Mouse (Mus musculus): ENCODE measurements around the gene Ostf1. TPM values are rescaled to one million over a fixed set of nuclear protein-coding genes. Genes with fewer than 3 reads are reported as not detected.

Gene Ostf1
- polyA plus RNA-seq (2015; fragmentation: Nextera tagmentation; extraction: Ambion mirVana) = 129 and 132 TPM in 2 replicates

DNA sequence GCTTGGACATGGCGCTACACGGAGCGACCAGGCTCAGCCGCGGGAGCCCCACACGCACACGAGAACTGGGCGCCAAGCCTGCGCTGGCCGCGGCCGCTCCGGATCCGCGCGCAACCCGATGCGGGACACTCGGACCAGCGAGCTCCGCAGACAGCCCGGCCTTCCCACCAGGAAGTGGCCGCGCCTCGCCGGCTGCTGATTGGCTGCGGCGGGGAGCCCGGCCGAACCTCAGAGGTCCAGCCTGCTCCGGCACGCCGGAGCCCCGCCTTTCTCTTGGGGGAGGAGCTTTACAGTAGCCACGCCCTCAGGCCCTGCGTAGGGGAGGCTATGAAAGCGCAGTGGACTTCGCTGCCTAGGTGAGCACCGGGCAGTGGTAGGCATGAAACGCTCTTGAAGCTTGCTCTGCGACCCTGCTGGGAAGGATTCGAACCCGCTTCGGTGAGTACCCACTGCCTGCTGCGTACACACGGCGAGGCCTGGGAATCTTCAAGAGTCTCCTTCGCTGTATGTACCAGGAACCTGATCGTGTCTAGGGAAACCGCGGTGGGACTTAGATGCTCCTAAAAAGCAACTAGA lies at the start of gene Ostf1, which contains the start of gene Nmrk1:
Gene Ostf1, minus strand, starts transcription at position 180 of the 576 bp plus-strand sequence.
Gene Nmrk1, plus strand, starts transcription at position 307 of the 576 bp plus-strand sequence.
- DNase-seq (ENCODE audit: low spot score) = peak; percentile 87

DNA sequence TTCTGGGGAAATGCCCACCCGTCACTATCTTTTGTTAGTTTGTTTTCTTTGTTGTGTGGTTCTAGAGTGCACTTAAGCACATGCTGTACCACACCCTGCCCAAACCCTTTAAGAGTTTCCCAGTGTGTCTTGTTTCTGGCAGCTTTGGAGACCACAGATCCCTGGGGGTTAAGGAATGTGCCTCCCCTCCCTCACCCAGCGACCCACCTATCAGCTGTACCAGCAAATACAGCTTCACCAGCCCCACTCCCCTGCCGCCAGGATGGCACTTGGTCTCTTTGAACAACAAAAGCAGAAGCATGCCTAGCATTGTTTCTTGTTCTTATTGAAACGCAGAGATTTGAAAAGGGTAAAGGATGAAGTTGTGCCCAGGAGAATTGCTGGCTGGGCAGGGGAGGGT lies 41.5 kb upstream of the Ostf1 start:
- DNase-seq (ENCODE audit: low spot score) = no peak

DNA sequence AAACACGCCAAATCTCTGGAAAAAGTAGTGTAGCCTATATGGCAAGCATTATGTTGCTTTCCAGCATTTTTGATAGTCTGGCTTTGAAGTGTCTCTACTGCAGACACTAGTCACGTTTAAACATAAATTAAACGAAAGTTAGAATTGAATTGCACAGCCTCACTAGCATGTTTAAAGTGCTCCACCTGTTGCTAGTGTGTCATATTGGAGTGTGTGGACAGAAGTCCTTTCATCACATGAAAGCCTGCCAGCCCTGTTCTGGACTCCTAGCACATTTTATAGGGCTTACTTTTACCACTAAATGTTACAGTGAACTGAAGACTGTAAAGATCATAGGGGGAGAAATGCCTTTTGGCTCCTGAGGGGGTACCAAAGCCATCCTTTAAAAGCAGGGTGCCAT lies 40.9 kb upstream of the Ostf1 start:
- DNase-seq (ENCODE audit: low spot score) = no peak

DNA sequence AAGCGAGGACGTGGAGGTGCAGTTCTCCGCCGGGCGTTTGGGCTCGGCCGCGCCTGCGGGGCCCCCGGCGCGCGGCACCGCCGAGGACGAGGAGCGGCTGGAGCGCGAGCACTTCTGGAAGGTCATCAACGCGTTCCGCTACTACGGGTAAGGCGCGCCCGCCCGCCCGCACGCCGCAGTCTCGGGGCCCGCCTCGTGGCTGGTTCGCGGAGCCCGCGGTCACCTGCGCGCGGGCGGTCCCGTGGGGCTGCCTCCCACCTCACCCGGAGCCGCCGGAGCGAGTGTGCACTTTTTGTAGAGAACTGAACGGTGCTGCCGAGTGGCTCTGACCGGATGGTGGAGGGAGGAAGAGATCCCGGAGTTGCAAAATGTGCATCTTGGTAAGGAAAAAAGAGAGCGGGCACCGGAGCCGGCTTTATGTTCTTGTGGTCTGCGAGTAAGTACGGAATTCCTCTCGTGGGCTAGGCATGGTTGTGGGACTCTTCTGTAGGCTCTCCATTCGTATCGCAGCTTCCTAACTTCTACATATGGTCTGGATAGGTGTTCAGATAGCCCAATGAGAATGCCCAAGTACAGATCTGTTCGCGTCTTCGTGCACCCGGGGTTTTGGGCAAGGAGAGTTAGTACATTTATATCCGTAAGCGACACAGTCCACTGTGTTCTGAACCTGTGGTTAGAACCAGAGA lies 39.6 kb upstream of the Ostf1 start:
- DNase-seq (ENCODE audit: low spot score) = peak; percentile 53

DNA sequence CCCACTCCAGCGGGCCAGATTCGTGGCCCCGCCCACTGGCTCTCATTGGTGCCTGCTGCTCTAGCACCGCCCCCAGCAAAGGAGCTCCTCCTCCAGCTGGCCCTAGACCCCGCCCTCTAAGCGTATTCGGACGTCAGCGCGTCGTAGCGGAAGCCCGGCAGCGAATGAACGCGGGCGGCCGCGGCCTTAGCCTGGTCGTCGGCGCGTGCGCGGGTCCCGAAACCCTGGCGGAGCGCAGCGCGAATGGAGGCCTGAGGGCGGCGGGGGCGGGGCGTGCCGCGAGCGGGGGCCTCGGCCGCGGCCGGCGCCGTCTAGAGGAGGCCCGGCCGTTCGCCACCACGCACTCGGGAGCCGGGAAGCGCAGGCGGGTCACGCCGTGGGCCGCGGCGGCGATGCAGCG lies 39.0 kb upstream of the Ostf1 start, which contains the start of gene Carnmt1:
Gene Carnmt1, plus strand, starts transcription at position 157 of the 400 bp plus-strand sequence.
- DNase-seq (ENCODE audit: low spot score) = peak; percentile 98

DNA sequence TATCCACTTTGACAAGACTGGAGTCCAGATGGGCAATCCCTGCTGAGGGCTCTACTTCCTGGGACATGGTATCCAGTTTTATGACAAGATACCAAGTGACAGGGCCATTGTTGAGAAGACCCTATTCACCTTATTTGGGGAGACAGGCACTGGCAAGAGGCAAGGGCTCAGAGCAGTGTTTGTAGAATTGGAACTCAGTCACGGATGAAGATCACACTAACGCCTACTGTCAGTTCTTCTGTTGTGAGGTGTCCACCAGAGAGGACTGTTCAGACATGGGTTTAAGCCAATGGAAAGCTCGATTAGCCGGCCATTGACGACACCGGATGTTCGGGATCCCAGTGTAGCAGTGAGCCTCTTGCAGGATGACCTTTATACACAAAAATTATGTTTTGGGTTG lies 37.9 kb upstream of the Ostf1 start:
- no peak for DNase-seq (ENCODE audit: low spot score)

DNA sequence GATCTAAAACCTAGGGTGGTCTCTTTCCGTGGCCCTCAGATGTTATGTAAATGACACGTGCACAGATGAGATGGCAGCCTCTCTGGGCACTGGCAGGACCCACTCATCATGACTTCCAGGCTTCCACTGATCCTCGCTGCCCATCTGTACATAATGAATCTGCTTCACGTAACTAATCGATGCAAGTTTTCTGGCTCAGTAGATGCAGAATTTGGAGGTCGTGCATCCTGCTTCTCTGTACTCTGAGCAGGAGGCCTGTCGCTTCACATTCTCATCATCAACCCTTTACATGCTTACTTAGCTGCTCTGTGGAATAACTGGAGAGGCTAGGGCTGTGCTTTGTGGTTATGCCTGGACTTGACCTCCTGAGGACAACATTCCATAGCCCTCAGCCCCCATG lies 35.3 kb upstream of the Ostf1 start:
- no peak for DNase-seq (ENCODE audit: low spot score)

DNA sequence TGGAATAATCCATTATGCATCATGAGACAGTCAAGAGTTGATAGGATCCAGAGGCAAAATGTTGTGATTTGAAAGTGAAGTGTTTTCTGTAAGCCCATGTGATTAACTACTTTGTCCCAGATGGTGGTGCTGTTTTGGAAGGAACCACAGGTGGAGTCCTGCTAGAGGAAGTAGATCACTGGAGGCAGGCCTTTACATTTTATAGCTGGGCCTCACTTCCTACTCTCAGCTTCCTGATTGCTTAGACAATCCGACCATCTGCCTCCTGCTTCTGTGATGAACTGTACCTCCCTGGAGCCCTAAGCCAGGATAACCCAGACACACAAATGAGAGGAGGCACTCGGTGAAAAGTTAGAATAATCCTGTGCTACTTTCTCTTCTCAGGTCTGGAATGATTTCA lies 32.3 kb upstream of the Ostf1 start:
- peak; percentile 46 for DNase-seq (ENCODE audit: low spot score)

DNA sequence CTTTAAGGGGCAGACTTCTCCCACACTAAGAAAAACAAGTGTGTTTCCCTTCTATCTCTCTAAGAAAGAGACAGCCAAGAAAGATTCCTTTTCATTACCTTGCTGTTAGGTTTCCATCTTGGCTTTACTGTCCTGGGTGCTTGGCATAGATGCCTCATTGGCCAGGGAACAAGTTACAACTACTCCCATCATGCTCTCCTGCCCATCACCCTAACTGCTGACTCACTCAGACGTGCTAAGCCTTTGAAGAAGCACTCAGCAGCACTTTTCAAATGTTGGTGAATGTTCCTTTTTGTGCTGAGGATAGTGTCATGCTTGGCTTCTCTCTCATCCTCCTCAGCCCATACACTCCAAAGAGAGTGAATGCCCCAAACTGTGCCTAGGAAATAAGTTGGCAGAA lies 30.1 kb upstream of the Ostf1 start:
- no peak for DNase-seq (ENCODE audit: low spot score)

DNA sequence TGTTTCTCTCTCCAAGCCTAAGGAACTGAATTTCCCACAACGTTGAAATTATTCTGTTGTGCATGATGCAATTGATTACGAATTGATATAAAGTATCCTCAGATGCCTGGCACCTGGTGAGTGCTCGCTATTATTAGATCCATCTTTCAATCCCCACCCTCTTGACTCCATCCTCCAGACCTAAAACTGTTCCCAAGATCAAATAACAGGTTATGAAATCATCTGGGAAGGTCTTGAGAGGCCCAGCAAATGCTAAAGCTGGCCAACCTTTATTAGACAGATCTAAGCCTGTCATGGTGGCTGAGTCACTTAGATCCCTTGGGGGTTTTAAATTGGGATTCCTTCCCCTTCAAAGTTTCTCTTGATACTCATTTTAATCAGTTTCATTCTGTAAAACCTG lies 28.8 kb upstream of the Ostf1 start:
- no peak for DNase-seq (ENCODE audit: low spot score)

DNA sequence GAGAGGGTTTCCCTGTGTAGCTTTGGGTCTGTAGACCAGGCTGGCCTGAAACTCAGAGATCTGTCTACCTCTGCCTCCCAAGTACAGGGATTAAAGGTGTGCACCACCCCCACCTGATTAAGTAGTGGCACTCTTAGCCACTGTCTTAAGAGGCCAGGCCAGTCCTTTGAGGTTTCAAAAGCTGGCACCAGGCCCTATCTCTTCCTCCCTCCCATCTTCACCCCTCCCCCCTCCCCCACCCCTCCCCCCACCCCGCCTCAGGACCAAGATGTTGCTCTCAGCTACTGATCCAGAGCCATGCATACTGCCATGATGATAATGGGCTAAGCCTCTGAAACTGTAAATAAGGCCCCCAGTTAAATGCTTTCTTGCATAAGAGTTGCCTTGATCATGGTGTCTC lies 27.7 kb upstream of the Ostf1 start:
- DNase-seq (ENCODE audit: low spot score) = no peak

DNA sequence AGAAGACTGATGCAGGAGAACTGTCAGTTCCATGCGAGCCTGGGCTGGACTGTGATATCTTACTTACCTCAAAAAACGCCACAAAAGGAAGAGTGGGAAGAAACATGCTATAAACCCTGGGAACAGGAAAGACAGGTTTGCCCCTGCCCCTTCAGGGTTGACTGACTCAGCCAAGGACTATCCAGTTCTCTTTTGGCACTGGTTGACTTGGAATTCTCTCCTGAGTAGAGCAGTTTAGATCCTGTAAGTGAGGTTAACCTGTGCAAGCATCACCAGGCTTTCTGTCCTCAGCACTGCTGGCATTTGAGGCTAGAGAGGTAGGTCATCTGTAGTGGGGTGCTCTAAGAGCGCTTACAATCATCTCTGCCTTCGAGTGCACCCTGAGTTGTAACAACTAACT lies 26.9 kb upstream of the Ostf1 start:
- no peak for DNase-seq (ENCODE audit: low spot score)

DNA sequence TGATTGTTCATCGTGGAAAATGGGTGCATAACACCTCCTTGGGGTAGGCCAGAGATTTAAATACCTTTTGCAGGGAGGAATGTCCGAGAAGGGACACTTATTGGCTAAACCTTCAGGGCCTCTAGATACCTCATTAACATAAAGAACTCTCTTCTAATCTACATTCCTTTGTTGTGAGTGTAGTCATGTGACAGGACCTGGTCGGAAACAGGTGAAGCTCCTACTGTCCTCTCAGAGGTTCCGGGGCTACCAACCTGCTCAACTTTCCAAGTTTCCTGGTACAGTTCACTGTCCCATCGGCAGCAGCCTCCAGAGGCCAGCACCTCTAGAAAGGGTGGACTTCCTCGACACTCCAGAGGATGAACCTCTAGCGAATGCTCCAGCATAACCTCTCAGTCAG lies 24.4 kb upstream of the Ostf1 start:
- no peak for DNase-seq (ENCODE audit: low spot score)

DNA sequence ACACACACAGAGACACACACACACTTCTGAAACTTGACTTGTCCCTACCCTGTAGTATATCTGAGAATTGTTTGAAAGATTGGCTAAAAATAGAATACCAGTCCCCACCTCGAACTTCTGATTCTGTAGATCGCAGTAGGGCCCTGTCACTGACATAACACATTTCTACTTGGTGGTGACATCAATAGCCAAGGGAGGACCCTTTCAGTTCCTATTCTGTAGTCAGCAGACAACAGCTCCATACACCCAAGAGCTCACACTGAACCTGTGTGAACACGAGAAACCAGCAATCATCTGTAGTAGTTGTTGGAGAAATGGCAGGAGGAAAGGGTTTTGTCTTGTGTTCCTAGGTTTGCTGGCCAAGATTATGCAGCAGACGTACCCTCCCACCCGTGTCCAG lies 23.4 kb upstream of the Ostf1 start:
- no peak for DNase-seq (ENCODE audit: low spot score)

DNA sequence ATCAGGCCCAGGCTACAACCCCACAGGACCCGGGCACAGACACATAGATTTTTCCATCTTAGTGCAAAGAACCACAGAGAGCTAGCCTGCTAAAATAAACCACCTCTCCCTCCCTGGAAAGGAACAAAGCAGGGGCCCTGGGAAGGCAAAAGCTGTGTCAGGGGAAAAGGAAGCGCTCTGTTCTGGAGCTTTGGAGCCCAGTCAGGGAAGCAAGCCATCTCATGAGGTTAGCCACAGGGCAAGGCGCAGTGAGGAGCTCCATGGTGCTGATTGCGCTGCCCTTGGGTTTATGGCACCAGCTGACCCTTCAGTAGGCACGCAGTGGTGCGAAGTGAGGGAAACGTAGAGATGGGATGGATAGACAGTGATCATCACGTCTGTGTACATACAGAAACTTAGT lies 22.7 kb upstream of the Ostf1 start:
- no peak for DNase-seq (ENCODE audit: low spot score)

DNA sequence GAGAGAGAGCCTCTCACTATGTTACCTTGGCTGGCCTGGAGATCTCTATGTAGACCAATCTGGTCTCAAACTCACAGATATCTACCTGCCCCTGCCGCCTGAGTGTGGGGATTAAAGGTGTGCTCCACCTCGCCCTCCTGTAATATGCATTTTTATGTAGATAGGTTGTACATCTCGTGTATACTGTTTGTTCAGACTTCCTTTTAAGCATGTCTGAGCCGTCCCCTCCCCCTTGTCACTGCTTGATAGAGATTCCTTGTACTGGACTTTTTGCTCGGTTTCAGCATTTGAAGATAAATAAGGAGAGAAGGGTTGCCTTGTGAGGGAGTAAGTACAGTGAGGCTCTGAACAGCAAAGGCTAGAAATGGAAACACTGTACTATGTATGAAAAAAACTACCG lies 21.4 kb upstream of the Ostf1 start:
- no peak for DNase-seq (ENCODE audit: low spot score)

DNA sequence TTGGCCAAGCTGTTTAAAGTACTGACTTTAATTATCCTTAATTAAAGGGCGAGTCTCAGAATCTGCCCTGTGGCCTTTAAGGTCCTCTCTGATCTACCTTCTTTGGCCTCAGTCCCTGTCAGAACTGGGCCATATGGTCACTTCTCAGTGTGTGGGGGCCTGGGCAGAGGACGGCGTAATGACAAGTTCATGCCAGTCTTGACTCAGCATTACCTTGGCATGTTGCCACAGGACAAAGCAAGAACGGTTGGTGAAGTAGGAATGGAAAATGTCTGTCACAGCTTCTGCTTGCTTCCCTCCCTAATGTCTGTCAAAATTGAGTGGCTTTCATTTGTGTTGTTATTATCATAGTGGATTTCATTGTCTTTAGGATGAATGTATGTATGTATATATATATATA lies 21.0 kb upstream of the Ostf1 start:
- DNase-seq (ENCODE audit: low spot score) = no peak

DNA sequence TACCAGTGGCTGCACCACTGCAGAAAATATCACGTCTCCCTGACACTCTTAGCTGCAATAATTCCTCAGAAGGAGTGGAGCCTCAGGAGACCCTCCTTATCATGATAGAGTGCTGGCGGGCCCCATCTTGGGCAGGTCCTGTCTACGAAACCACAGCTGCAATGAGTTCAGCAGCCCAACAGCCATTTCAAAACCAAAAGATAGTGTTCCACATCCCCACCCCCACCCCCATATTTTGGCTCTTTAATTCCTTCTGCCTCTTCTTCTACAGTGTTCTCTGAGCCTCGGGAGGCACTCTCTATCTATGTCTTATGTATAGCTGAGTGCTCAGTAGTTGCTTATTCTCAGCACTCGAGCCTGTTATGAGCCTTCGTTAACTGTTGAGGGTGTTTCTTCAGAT lies 18.9 kb upstream of the Ostf1 start:
- DNase-seq (ENCODE audit: low spot score) = no peak

DNA sequence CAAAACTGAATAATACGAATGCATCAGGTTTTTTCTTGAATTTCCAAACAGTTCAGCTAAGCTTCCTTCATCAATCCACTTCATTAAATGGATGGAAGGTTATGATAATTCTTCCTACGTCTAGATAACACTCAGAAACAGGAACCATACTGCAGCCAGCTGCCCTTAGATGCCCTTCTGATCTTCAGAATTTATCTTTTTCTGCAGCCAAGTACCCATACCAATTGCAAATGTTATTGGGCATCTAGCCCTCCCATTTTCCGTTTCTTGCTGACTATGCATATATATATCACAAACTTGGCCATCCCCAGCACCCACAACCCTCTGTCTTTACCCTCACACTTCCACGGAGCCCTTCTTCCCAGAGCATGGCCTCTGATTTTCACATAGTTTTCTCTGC lies 18.3 kb upstream of the Ostf1 start:
- no peak for DNase-seq (ENCODE audit: low spot score)

DNA sequence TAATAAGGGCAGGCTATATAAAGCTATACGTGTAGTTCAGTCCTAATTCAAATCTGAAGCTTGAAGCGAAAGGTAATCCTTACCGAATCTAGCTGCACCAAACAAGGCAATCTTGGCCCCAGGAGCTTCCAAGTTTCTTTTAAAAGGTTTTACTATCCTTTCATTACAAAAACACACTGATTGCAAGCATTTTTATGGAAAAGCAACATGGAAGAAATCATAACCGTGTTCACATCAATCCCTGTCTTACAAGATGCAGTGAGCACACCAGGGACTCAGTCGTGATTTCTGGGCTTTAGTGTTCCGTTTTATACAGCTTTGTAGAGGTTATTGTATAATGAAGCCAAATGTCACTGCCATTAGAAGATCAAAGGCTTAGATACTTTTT lies 16.9 kb upstream of the Ostf1 start:
- DNase-seq (ENCODE audit: low spot score) = no peak

DNA sequence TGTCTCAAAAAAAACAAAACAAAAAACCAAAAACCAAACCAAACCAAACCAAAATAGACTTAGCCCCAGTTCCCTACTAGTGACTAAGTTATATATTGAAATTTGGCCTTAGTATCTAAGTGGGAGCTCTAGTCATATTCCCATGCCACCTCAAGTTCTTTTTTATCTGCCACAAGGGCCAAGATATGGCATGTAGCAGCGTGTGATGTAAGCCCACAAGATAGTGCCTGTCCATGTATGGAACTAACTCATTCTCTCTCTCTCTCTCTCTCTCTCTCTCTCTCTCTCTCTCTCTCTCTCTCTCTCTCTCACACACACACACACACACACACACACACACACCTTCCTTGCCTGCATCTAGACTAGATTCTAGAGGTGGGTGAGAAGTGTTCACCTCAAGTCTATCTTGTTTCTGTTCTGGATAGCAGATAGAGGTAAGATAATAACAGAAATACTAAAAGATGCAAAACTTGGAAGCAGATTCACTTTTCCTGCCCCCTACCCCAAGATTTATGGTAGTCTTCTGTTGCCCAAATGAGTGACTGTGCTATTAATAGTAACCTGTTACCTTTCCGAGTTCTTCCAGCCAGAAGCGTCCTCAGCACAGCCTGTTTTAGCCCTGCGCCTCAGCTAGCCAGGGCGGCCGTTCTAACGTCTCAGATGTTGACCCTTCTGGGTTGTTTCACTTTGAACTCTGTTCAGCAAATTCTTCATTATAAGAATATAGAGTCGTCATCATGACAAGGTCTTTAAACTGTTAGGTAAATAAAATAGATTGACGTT lies 16.3 kb upstream of the Ostf1 start:
- no peak for DNase-seq (ENCODE audit: low spot score)

DNA sequence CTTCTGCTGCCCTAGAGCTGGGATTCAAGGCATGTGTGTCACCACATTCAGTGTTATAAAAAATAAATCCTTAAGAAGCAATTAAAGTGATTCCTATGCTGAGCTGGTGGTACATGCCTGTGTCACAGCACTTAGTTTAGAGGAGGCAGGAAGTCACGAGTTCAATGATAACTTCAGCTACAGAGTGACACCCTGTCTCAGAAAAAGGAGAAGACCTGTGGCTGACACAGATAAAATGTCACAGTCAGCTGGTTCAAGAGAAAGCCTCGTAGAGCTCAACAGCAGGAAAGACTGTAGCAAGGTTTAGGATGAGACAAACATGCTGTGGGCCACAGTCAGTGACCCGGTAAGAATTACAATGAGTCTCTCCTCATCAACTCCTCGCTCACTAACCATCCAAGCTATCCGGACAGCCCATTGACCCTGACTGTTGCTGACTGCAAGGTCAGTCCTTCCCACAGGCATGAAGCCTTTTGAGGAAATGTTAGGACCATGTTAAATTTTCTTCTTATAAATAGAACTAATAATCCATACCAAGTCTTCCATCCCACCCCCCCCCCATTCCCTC lies 15.3 kb upstream of the Ostf1 start:
- peak; percentile 51 for DNase-seq (ENCODE audit: low spot score)

All from thymus, postnatal 0 days (tissue).